Mouse (Mus musculus): ENCODE data around the gene Sugp2.

DNA sequence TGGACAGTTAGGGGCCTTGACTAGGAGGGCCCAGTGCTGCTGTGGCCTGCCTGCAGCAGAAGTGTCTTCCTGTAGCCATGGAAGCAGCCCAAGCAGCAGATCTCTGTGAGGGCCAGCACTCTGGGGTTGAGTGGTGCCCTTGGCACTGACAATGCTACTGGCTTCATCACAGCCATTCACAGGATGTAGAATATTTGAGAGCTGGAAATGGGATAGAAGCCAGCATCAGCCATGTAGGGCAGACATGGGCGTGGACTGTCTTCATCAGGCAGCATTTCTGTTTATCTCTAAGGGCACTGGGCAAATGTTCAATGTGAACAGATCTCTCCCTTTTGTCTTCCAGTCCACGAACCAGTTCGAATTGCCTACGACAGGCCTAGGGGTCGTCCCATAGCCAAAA, 24.6 kb downstream of the Sugp2 start:
- TF ChIP-seq EP300 (IDR thresholded peaks at IDR 0.05) = no peak
- no peak for TF ChIP-seq CTCF (IDR thresholded peaks at IDR 0.05)
